Mouse (Mus musculus): ENCODE measurements at regions not wholly inside any gene's neighbourhood (a gene's known extent, or its start where the extent isn't known, plus 50 kb on each side); places are given as distances from the start of the nearest gene placed in this dataset.

DNA sequence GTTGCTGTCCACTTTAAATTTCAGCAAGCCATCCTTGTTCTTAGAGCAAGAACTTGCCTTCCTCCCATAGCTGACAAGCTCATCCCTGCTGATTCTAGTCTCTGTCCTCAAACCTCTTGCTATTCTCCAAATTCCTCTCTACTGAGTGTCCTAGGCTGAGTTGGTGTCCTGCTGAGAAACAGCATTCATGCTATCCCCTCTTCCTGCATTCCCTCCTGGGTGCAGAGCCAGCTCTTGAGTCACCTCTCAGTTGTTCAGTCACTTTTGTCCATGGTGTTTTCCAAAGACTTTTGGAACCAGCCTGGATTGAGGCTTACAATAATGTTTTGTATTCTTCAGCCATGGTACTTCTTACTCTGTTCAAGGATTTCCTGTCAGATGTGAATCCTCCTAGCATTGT lies 234.1 kb downstream of the Ikzf2 start:
- TF ChIP-seq CTCF (IDR thresholded peaks at IDR 0.05; ENCODE audit: borderline replicate concordance, control insufficient read depth, extremely low read depth, insufficient read depth, low read length, poor library complexity) = no peak
- no peak for TF ChIP-seq POLR2A (IDR thresholded peaks at IDR 0.05; ENCODE audit: control insufficient read depth, extremely low read depth, insufficient read depth, low read length, poor library complexity)
